Mouse (Mus musculus) liver, embryonic 11.5 days (tissue): Measurements from ENCODE around the gene Zdhhc8. TPM values are rescaled to one million over a fixed set of nuclear protein-coding genes. Genes with fewer than 3 reads are reported as not detected.

Source experiments
- ATAC-seq: fragments of 200-750 bp; cut with Nextera tagmentation; replicated peaks from 2 replicates; pipeline ENCODE4 v1.8.0; 2017; ENCODE audit warnings: moderate number of reproducible peaks, mild to moderate bottlenecking, moderate TSS enrichment, moderate library complexity; ENCODE audit not compliant: low FRiP score
- DNase-seq: peaks from one replicate; pipeline ENCODE4 v3.0.0-alpha.2; 2017; ENCODE audit warnings: low spot score
- H3K27ac ChIP-seq: fragments of 300-500 bp; sonication (generic); 2 replicates; pipeline ENCODE4 v1.5.1; 2014; ENCODE audit warnings: mild to moderate bottlenecking, low read depth, low read length, control low read depth
- H3K27me3 ChIP-seq: fragments of 300-500 bp; sonication (generic); replicated peaks from 2 replicates; pipeline ENCODE4 v1.6.1; 2014; ENCODE audit warnings: low read length, mixed read lengths; ENCODE audit not compliant: control insufficient read depth, insufficient read depth
- H3K36me3 ChIP-seq: fragments of 300-500 bp; sonication (generic); 2 replicates; pipeline ENCODE4 v1.6.1; 2014; ENCODE audit warnings: mild to moderate bottlenecking, low read length, moderate library complexity, mixed read lengths; ENCODE audit not compliant: control insufficient read depth, insufficient read depth
- H3K4me1 ChIP-seq: fragments of 300-500 bp; sonication (generic); replicated peaks from 2 replicates; pipeline ENCODE4 v1.6.1; 2014; ENCODE audit warnings: low read length, mixed read lengths; ENCODE audit not compliant: control insufficient read depth, insufficient read depth
- H3K4me2 ChIP-seq: fragments of 300-500 bp; sonication (generic); 2 replicates; pipeline ENCODE4 v1.6.1; 2014; ENCODE audit warnings: mild to moderate bottlenecking, control low read depth, moderate library complexity
- H3K4me3 ChIP-seq: fragments of 300-500 bp; sonication (generic); 2 replicates; pipeline ENCODE4 v1.5.1; 2014; ENCODE audit warnings: low read depth, low read length, control low read depth
- H3K9ac ChIP-seq: fragments of 300-500 bp; sonication (generic); 2 replicates; pipeline ENCODE4 v1.6.1; 2014; ENCODE audit warnings: low read depth, low read length, control low read depth
- H3K9me3 ChIP-seq: fragments of 300-500 bp; sonication (generic); 2 replicates; pipeline ENCODE4 v1.6.1; 2016; ENCODE audit warnings: low read length, inconsistent platforms, mixed read lengths; ENCODE audit not compliant: control insufficient read depth
- WGBS: fragments of 180-500 bp; shearing (Covaris S2); extraction: QIAGEN DNeasy Blood & Tissue Kit; methylation state at CpG from one replicate; pipeline ENCODE4 v1.1.7; 2014; 5-methylcytosine and 5-hydroxymethylcytosine counted together
- polyA plus RNA-seq: library from polyadenylated mRNA; unstranded; fragments of >200 nt; fragmentation: Nextera tagmentation; extraction: Ambion mirVana; gene quantifications from 2 replicates; pipeline ENCODE4 v1.2.1, GENCODE M21; 2014

Gene Zdhhc8
- polyA plus RNA-seq, 1 experiment from 2014 or later: 7.8 TPM

DNA sequence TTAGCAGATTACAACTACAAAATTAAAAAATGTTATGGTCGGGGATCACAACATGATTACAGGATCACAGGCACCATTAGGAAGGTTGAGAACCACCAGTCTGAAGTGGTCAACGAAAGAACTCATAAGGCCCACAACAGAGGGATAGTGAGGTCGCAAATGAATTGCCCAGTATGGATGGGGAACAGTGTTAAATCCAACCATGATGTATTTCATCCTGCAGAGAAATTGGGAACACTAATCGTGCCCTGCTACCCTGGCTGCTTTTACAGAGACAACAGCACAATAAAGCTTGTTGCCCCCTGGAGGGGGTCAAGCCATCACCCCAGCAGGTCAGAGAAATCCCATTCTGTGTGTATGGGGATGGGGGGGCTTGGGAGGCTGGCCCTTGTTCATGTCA lies 15.3 kb upstream of the Zdhhc8 start:
- DNase-seq (no peak), ATAC-seq (no peak)
- Histone ChIP-seq H3K9me3 (no peaks in the 10 kb centered on the region), H3K4me3 (peak overlapping the region; percentile 98), H3K9ac (peak overlapping the region; percentile 98), H3K4me1 (peaks cover 25% of the 10 kb centered on the region), H3K27ac (peak overlapping the region; percentile 87), H3K4me2 (peak overlapping the region; percentile 89), H3K27me3 (no peaks in the 10 kb centered on the region), H3K36me3 (peaks cover 53% of the 10 kb centered on the region)
- 64% methylated on average over 4 of the region's 4 CpGs for WGBS

DNA sequence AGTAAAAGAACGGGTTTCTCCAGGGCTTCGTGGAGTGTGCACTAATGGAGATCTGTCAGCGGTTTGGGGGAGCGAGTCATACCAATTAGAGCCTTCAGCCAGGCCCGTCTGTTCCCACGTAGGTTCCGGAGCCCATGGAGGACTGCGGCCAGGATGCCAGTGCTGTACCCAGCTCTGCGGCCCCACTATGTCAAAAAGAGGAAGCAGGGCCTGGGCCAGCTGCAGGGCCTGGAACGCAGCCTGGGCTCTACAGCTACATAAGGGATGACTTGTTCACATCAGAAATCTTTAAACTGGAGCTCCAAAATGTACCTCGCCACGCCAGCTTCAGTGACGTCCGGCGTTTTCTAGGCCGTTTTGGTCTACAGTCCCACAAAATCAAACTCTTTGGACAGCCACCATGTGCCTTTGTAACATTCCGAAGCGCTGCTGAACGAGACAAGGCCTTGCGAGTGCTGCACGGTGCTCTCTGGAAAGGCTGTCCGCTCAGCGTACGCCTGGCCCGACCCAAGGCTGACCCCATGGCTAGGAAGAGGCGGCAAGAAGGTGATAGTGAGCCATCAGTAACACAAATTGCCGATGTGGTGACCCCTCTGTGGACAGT lies 14.5 kb upstream of the Zdhhc8 start:
- Histone ChIP-seq H3K27me3 (no peaks in the 10 kb centered on the region), H3K36me3 (peaks cover 61% of the 10 kb centered on the region), H3K9me3 (no peaks in the 10 kb centered on the region), H3K4me1 (peaks cover 25% of the 10 kb centered on the region), H3K4me2 (peak overlapping the region; percentile 89), H3K27ac (peak overlapping the region; percentile 87), H3K9ac (peak overlapping the region; percentile 98), H3K4me3 (peak overlapping the region; percentile 98)
- 3% methylated on average over 27 of the region's 27 CpGs for WGBS
- DNase-seq (peak; percentile 64), ATAC-seq (peak; percentile 17)

DNA sequence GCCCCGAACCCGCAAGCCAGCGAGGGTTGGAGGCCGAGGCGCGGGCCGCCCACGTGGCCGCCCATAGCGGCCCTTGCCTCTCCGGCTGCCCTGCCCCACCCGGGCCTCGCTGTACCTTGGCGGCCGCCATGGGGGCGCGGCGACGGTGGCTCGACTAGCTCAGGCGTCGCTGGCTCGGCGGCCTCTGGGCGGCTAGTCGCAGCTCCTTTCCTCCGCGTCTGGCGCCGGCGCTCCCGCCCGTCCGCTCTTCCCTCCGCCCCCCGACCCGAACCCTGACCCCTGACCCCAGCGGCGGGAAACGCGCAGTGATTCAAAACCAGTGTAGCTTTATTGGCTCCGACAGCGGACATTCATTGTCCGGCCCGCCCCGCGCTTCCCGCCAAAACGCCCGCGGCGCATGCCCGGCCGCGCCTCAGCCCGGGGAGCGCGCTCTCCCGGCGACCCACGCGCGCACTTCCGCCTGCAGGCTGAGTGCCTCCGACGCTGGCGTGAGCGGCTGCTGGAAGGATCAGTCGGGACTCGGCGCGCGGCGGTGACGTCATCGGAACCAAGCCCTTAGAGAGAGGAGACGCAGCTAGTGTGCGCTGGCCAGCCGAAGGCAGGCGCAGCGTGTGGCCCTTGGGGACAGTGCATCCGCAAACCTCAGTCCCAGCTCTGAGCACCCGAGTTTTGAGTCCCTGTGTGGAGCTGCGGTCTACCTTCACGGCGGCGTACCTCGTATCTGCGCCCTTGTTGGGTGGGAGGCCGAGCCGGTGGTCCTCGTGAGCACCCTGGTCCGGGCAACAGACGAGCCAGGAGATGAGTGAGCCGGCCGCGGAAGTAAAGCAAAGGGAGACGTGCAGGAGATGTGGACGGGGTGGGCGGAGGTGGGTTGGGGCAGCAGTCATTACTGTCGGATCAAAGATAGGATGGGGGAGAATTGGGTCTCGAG lies 13.8 kb upstream of the Zdhhc8 start, which contains the start of the genes Trmt2a and Ranbp1:
Gene Trmt2a, plus strand, starts transcription at position 247 of the 931 bp plus-strand sequence.
Gene Ranbp1, minus strand, starts transcription at position 300 of the 931 bp plus-strand sequence.
- Histone ChIP-seq H3K9me3 (no peaks in the 10 kb centered on the region), H3K27ac (peak within 1 kb of the TSS; percentile 92), H3K4me2 (peak within 1 kb of the TSS; percentile 89), H3K36me3 (peaks cover 61% of the 10 kb centered on the region), H3K9ac (peak within 1 kb of the TSS; percentile 98), H3K4me1 (peaks cover 25% of the 10 kb centered on the region), H3K27me3 (no peaks in the 10 kb centered on the region), H3K4me3 (peak within 1 kb of the TSS; percentile 98)
- WGBS: under 1% methylated on average over 102 of the region's 102 CpGs
- ATAC-seq (peak; percentile 93), DNase-seq (peak; percentile 99)

DNA sequence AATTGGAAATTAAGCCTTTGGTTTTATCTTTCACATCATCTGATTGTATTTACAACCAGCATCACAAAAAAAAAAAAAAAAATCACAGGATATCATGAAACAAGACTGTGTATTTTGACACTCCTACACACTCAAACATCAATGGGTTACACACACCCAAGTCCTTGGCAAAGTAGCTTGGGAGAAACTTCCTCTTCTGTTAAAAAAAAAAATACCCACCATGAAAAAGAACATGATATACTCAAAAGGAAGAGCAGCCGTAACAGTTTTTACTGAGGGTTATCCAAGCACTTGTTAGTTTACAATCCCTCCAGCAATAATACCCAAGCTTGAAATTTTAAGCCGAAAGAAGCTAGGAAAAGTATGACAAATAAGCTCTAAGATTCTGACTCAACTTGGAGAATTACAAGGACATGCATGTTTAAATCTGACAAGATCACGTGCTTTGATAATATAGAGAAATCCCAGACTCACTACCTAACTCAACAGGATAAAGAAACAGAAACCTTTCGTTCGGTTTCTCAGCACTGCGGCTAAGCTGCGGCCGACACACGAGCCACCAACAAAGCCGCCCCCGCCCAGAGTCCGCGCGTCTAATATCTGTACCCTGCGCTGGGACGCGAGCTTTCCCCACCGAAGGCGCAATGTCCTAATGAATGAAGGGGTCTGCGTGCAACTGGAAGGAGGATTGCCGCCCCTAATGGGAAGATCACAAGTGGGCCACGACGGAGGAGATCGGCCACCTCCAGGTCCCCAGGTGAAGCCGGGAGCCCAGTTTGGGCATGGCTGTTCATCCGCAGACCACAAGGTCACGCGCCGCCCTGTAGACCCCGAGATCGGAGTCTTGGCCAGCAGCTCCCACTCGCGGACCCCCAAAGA lies 12.8 kb upstream of the Zdhhc8 start:
- H3K4me1 ChIP-seq: peaks cover 25% of the 10 kb centered on the region
- peaks cover 61% of the 10 kb centered on the region for H3K36me3 ChIP-seq
- peak overlapping the region; percentile 92 for H3K27ac ChIP-seq
- DNase-seq (no peak), ATAC-seq (no peak)
- no peaks in the 10 kb centered on the region for H3K27me3 ChIP-seq
- H3K9ac ChIP-seq: peak overlapping the region; percentile 98
- no peaks in the 10 kb centered on the region for H3K9me3 ChIP-seq
- peak overlapping the region; percentile 98 for H3K4me3 ChIP-seq
- WGBS: under 1% methylated on average over 33 of the region's 33 CpGs
- peak overlapping the region; percentile 89 for H3K4me2 ChIP-seq

DNA sequence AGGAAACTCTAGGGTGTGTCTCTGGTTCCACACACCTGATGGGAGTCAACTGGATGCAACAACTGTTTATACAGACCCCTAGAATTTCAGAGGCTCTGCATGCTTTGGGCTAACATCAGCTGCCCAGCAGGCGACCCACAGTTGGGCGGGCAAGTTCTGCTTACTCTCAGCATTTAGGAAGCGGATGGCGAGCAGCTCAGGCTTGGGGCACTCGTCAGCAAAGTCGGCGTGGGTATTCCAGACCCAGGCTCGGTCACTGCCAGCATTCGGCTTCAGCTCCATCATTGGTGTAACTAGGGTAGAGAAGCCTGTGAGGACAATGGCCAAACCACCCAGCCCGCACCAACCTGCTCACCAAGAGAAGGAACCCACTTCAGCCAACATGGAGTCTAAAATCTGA lies 6.6 kb upstream of the Zdhhc8 start:
- ATAC-seq (no peak), DNase-seq (no peak)
- H3K36me3 ChIP-seq: peaks cover 80% of the 10 kb centered on the region
- H3K4me2 ChIP-seq: no peak overlapping the region
- H3K27ac ChIP-seq: no peak overlapping the region
- H3K27me3 ChIP-seq: no peaks in the 10 kb centered on the region
- no peak overlapping the region for H3K9ac ChIP-seq
- no peak overlapping the region for H3K4me3 ChIP-seq
- no peaks in the 10 kb centered on the region for H3K9me3 ChIP-seq
- H3K4me1 ChIP-seq: peaks cover 2% of the 10 kb centered on the region; the same call in 1 of the 2 replicates
- WGBS: 92% methylated on average over 10 of the region's 10 CpGs

DNA sequence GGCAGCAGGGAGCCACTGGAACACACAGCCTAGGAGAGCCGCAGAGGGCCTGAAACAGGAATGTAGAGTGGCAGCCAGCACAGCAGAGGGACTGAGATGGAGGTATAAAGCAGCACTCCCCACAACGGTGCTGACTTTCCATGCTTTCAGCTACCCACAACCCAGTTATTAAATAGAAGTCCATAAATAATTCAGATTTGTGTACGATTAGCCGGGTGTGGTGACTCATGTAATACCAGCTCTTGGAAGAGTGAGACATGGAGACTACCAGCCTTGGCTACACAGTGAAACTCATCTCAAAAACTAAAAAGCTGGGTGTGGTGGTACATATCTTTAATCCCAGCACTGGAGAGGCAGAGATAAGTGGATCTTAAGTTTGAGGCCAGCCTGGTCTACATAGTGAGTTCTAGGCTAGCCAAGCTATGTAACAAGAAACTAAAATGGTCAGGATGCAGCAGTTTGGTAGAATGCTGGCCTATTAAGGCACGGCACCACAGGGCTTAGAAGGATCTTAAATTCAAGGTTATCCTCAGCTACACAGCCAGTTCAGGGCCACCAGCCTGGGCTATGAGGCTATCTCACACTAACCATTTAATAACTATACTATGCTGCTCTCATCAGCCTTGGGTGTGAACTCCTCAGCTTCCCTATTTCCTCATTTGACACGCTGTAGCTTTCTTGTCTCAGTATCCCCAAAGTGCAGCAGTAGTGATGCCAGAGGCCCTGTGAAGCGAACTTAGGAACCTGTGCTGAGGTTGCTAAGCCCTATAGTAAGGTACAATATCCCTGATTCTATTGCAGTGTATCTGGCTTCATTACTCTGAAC lies 2.0 kb upstream of the Zdhhc8 start:
- H3K36me3 ChIP-seq: peaks cover 34% of the 10 kb centered on the region
- ATAC-seq (no peak), DNase-seq (no peak)
- H3K9me3 ChIP-seq: no peaks in the 10 kb centered on the region
- H3K27ac ChIP-seq: no peak overlapping the region
- H3K4me3 ChIP-seq: no peak overlapping the region
- H3K9ac ChIP-seq: no peak overlapping the region
- H3K27me3 ChIP-seq: peaks cover 6% of the 10 kb centered on the region; the same call in 1 of the 2 replicates
- no peak overlapping the region for H3K4me2 ChIP-seq
- peaks cover 12% of the 10 kb centered on the region for H3K4me1 ChIP-seq
- 73% methylated on average over 7 of the region's 7 CpGs for WGBS

DNA sequence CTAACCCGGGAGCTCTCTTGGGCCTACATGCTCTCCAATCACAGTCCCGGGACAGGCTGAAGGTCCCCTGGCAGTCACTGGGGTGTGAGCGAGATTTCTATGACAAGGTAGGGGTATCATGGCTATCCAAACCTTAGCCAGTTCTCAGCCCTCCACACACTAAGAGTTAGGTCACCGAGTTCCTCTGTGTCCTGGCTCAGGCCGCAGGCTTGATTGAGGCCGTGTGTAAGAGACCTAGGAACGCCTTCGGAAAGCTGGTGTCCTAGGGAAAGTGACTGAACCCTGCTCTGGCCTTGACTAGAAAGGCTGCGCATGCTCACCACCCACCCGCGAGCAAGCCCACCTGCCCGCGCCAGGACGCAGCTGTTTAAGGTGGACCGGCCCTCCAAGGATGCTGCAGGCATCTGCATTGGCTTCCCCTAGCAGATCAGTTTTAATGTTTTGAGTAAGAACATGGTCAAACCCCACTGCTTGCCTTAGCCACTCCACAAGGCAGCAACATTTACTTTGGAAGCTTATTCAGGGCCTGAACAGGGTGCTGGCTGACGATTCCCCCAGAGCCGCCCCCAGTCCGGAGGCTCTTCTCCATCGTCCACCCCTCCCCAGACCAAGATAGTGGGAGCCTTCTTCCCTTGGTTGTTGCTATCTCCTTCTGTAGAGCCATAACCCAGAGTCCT lies 591 bp upstream of the Zdhhc8 start:
- peak overlapping the region; percentile 79 for H3K4me3 ChIP-seq
- H3K27me3 ChIP-seq: peaks cover 6% of the 10 kb centered on the region; the same call in 1 of the 2 replicates
- ATAC-seq (peak; percentile 33; the same call in 1 of the 2 replicates), DNase-seq (peak; percentile 73)
- WGBS: 8% methylated on average over 19 of the region's 19 CpGs
- H3K36me3 ChIP-seq: peaks cover 20% of the 10 kb centered on the region
- peak overlapping the region; percentile 72 for H3K9ac ChIP-seq
- H3K9me3 ChIP-seq: no peaks in the 10 kb centered on the region
- peak overlapping the region; percentile 63 for H3K27ac ChIP-seq
- peaks cover 12% of the 10 kb centered on the region for H3K4me1 ChIP-seq
- peak overlapping the region; percentile 88 for H3K4me2 ChIP-seq
